ENCODE assay signal across 8 mouse cellular contexts in the genomic region with DNA sequence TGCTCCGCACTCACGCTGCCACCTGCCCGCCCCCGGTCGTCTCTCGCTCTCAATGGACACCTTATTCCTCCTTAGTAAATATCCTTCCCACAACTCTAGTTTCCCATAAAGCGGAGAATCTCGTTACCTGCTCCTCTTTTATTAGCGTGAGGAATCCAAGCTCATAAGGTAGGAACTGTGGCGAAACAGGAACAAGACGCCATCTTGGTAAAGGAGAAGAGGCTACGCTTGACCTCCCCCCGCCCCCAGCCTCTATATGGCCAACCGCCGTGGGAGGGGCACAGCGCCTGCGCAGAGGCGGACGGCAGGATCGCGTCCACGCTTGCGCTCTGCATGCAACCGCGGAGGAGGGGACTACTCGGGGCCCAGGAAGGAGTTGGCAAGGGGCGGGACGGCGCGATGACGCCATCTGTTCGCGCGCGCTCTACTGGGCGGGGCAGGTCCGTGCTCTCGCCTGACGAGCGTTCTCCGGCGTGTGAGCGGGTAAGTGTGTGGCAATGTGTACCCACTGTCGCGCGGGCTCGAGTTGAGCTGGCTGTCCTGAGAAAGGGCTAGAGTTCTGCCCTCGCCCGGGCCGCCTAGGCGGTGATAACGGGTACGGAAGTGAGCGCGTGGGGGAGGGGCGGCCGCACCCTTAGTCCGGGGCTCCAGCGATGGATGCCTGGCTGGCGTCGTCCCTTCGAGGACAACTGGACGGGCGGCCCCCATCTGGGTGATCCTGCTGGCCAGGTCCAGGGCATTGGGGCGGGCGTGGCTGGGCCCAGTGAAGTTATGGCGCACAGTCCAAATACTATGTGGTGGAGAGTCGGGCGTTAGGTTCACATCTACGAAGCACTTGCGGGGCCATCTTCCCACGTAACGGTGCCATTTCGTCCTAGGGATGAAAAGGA. TPM values are rescaled to one million over a fixed set of nuclear protein-coding genes. Genes with fewer than 3 reads are reported as not detected.
DNase-seq lines count a peak whose midpoint lies in the region; ATAC-seq lines count a peak whose summit lies in the region.

A gene (minus strand): TSS at position 230 of the 890 bp plus-strand sequence.

- peak; percentile 98 to 99 for DNase-seq in adrenal gland, adult 18-20 months (ENCODE audit: low spot score in 2 of 2)
- DNase-seq in embryo, embryonic 11 days, result peak; percentile 99
- peak; percentile 99 for DNase-seq in gastrocnemius, postnatal 25 days
- peak; percentile 99 for DNase-seq in intestine, embryonic 14.5 days (ENCODE audit: low spot score)
- DNase-seq in left cerebral cortex, postnatal 14 days (ENCODE audit: low spot score in 2 of 2), result peak; percentile 99
- DNase-seq in mesoderm, embryonic 11.5 days (ENCODE audit: low read depth, low spot score), result peak; percentile 99
- peak; percentile 98 to 99 for DNase-seq in right cerebral cortex, postnatal 36 days (ENCODE audit: low spot score in 2 of 2)
- peak; percentile 98 for DNase-seq in yolk sac, embryonic 10.5 days (ENCODE audit: low spot score)

- peak within 1 kb of the TSS; percentile 85 for H3K9ac ChIP-seq in intestine, embryonic 14.5 days (ENCODE audit: low read length)

- H3K27me3 ChIP-seq in intestine, embryonic 14.5 days (replicated peaks; ENCODE audit: control insufficient read depth, insufficient read depth, low read length), result no peaks in the 10 kb centered on the region

- H3K4me1 ChIP-seq in intestine, embryonic 14.5 days (replicated peaks; ENCODE audit: control insufficient read depth, insufficient read depth, low read length), result peaks cover 9% of the 10 kb centered on the region

- ATAC-seq in intestine, embryonic 14.5 days (replicated peaks; ENCODE audit: low FRiP score, low TSS enrichment, low read depth), result peak; percentile 94

- intact Hi-C loops in left cerebral cortex, postnatal 14 days (cut with DNase I), result loop anchor here (1.0 kb wide), 1 partner anchor 34 kb away; no protein-coding TSS in a partner anchor

- peak within 1 kb of the TSS; percentile 96 for H3K27ac ChIP-seq in intestine, embryonic 14.5 days (ENCODE audit: low read depth)

- WGBS in intestine, embryonic 14.5 days, result under 1% methylated on average over 74 of the region's 74 CpGs

- peak within 1 kb of the TSS; percentile 92 for H3K4me3 ChIP-seq in intestine, embryonic 14.5 days (ENCODE audit: low read depth, low read length)

- H3K9me3 ChIP-seq in intestine, embryonic 14.5 days (ENCODE audit: control insufficient read depth, low read length), result no peaks in the 10 kb centered on the region

- H3K4me2 ChIP-seq in intestine, embryonic 14.5 days (ENCODE audit: low read length), result peak within 1 kb of the TSS; percentile 58

- peaks cover 4% of the 10 kb centered on the region; the same call in 1 of the 2 replicates for H3K36me3 ChIP-seq in intestine, embryonic 14.5 days (ENCODE audit: control insufficient read depth, insufficient read depth, low read length)

RNA-seq across cellular contexts. Expression of the gene that starts here (rescaled TPM):
- total RNA-seq in adrenal gland, adult 18-20 months (2021), result 100 to 1,000 TPM; 316 to 376 TPM
- 100 to 1,000 TPM; 290 to 306 TPM for total RNA-seq in gastrocnemius, postnatal 25 days (2021)
- 124 and 142 TPM in 2 replicates for polyA plus RNA-seq in intestine, embryonic 14.5 days (2014; fragmentation: Nextera tagmentation; extraction: Ambion mirVana)
- 100 to 1,000 TPM; 159 to 165 TPM for total RNA-seq in left cerebral cortex, postnatal 14 days (2021)

Comparison
In these comparisons a context has a peak if more than half of its experiments do, and no peak if none do; other contexts are left out.
1. Peak in every context shown above with its lines: DNase-seq, ATAC-seq, H3K4me3 ChIP-seq and H3K27ac ChIP-seq.